Mouse (Mus musculus) bone marrow, adult 2 months (tissue): ENCODE data around the gene Ptprcap.

Source experiments
- CTCF ChIP-seq: fragments of 200-500 bp; IDR thresholded peaks from 2 replicates; pipeline ENCODE4 v1.5.1; 2011; ENCODE audit warnings: low read length, control low read depth; ENCODE audit not compliant: control insufficient read depth, insufficient read depth
- POLR2A ChIP-seq: fragments of 200-500 bp; IDR thresholded peaks from 2 replicates; pipeline ENCODE4 v1.6.1; 2011; ENCODE audit warnings: low read depth, mild to moderate bottlenecking, control low read depth, low read length, borderline replicate concordance; ENCODE audit not compliant: control insufficient read depth

DNA sequence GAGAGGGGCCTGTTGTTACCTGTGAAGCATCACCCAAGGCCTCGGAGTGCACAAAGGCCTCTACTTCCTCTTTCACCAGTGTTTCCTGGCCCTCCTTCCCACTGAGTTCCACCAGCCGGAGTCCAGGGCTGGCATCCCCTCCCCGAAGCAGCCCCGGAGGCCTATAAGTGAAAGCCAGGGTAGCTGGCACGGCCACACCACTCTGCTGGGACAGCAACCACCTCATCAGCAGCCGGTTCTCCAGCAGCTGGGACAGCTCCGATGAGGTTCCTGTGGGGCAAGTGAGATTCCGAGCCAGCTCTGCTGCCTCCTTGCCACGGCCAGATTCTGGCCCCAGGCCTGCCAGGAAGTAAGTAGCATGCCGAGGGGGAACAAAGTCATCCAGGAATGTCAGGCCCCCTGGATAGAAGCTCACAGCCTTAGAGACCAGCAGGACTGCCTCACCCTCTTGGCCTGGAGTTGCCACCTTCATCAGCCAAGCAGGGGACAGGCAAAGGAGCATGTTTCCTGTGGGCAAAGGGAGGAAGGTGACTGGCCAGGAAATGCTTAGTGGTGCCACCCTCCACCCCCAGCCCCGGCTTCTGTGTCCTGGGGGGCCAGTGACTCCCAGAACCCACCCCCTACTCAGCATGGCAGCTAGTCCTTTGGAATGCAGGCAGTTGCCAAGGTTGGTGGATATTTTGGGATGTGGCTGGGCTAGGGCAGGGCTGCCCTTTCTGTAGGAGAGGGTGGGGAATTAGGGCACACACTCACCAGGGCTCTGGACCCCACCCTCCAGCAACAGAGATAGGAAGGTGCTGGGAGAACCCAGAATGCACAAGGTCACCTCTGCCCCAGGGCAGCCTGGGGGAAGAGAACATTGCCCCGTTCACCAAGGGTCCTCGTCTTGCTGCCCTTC lies 18.2 kb downstream of the Ptprcap start:
- TF ChIP-seq CTCF (no peak), POLR2A (0 out of 2 replicates have a peak, but pooled peaks have one; percentile 34)
